Mouse (Mus musculus) MEL (cell line): ENCODE measurements around the gene Itk. TPM values are rescaled to one million over a fixed set of nuclear protein-coding genes. Genes with fewer than 3 reads are reported as not detected.
A peak's percentile ranks its signal among the peaks of the same experiment; 100 is the strongest.

ENCODE experiments used
- DNase-seq: peaks from one replicate; pipeline ENCODE4 v3.0.0; 2011; ENCODE audit warnings: low read depth, low spot score
- H3K27ac ChIP-seq: 2 replicates; pipeline ENCODE4 v1.5.1; 2012; ENCODE audit warnings: low read depth, mild to moderate bottlenecking, control low read depth, low read length, moderate library complexity; ENCODE audit not compliant: control insufficient read depth
- H3K27me3 ChIP-seq, 2 experiments: fragments of 150-350 bp in 1 of 2; sonication (generic) in 1 of 2; 2 replicates each; pipeline ENCODE4 v1.6.1; 2012; ENCODE audit warnings: low read length in 2 of 2, mild to moderate bottlenecking in 2 of 2, improper control_type of control experiment in 1 of 2, moderate library complexity in 1 of 2; ENCODE audit not compliant: insufficient read depth in 2 of 2, control insufficient read depth in 1 of 2
- H3K36me3 ChIP-seq, 2 experiments: 2 replicates each; pipeline ENCODE4 v1.6.1; 2012 to 2014; ENCODE audit warnings: low read length in 2 of 2, improper control_type of control experiment in 1 of 2, inconsistent platforms in 1 of 2, mild to moderate bottlenecking in 1 of 2; ENCODE audit not compliant: insufficient read depth in 2 of 2, control insufficient read depth in 1 of 2
- H3K4me1 ChIP-seq, 2 experiments: fragments of 150-350 bp in 1 of 2; sonication (generic) in 1 of 2; 2 replicates each; pipeline ENCODE4 v1.6.1; 2012; ENCODE audit warnings: low read length in 2 of 2, improper control_type of control experiment in 1 of 2, mild to moderate bottlenecking in 1 of 2; ENCODE audit not compliant: insufficient read depth in 2 of 2, control insufficient read depth in 1 of 2
- H3K4me3 ChIP-seq, 2 experiments: fragments of 150-350 bp in 1 of 2; sonication (generic) in 1 of 2; 2 replicates each; pipeline ENCODE4 v1.5.1; 2012; ENCODE audit warnings: low read depth in 2 of 2, low read length in 2 of 2, mild to moderate bottlenecking in 2 of 2, moderate library complexity in 2 of 2, control low read depth in 1 of 2, improper control_type of control experiment in 1 of 2; ENCODE audit not compliant: control insufficient read depth in 1 of 2, insufficient read depth in 1 of 2
- H3K79me2 ChIP-seq: 2 replicates; pipeline ENCODE4 v1.6.1; 2012; ENCODE audit warnings: mild to moderate bottlenecking, low read length, moderate library complexity; ENCODE audit not compliant: control insufficient read depth, poor library complexity, insufficient read depth
- H3K9ac ChIP-seq: 2 replicates; pipeline ENCODE4 v1.6.1; 2012; ENCODE audit warnings: low read depth, mild to moderate bottlenecking, control low read depth, low read length, moderate library complexity; ENCODE audit not compliant: control insufficient read depth, poor library complexity, severe bottlenecking
- H3K9me3 ChIP-seq: fragments of 150-350 bp; sonication (generic); replicated peaks from 2 replicates; pipeline ENCODE4 v1.6.1; 2012; ENCODE audit warnings: mild to moderate bottlenecking, low read length, improper control_type of control experiment, moderate library complexity; ENCODE audit not compliant: insufficient read depth
- BHLHE40 ChIP-seq: IDR thresholded peaks from 2 replicates; pipeline ENCODE4 v1.6.1; 2012; ENCODE audit warnings: low read depth, mild to moderate bottlenecking, inconsistent platforms, low read length, improper control_type of control experiment, borderline replicate concordance
- CHD1 ChIP-seq: IDR thresholded peaks from 2 replicates; pipeline ENCODE4 v1.6.1; 2012; ENCODE audit warnings: low read depth, mild to moderate bottlenecking, inconsistent platforms, low read length, improper control_type of control experiment
- CHD2 ChIP-seq: IDR thresholded peaks from 2 replicates; pipeline ENCODE4 v1.6.1; 2011; ENCODE audit warnings: low read length, improper control_type of control experiment
- CTCF ChIP-seq, 3 experiments: IDR thresholded peaks in 2 of 3; conservative IDR thresholded peaks in 1 of 3; 2 replicates each; pipeline ENCODE4 v1.5.1; 2011 to 2012; ENCODE audit warnings: low read length in 3 of 3, low read depth in 2 of 3, mild to moderate bottlenecking in 2 of 3, improper control_type of control experiment in 1 of 3, inconsistent platforms in 1 of 3, mixed read lengths in 1 of 3, moderate library complexity in 1 of 3; ENCODE audit not compliant: control insufficient read depth in 1 of 3, insufficient read depth in 1 of 3, poor library complexity in 1 of 3, severe bottlenecking in 1 of 3
- E2F4 ChIP-seq: IDR thresholded peaks from 2 replicates; pipeline ENCODE4 v1.6.1; 2011; ENCODE audit warnings: low read depth, low read length, improper control_type of control experiment, borderline replicate concordance
- ELF1 ChIP-seq: IDR thresholded peaks from 2 replicates; pipeline ENCODE4 v1.6.1; 2014; ENCODE audit warnings: low read depth, mild to moderate bottlenecking, inconsistent platforms, low read length, improper control_type of control experiment, moderate library complexity
- EP300 ChIP-seq, 2 experiments: IDR thresholded peaks; 2 replicates each; pipeline ENCODE4 v1.6.1; 2011; ENCODE audit warnings: improper control_type of control experiment in 2 of 2, low read length in 2 of 2, low read depth in 1 of 2, mild to moderate bottlenecking in 1 of 2
- ETS1 ChIP-seq: IDR thresholded peaks from 2 replicates; pipeline ENCODE4 v1.6.1; 2012; ENCODE audit warnings: low read depth, mild to moderate bottlenecking, inconsistent platforms, low read length, improper control_type of control experiment, moderate library complexity
- GABPA ChIP-seq: IDR thresholded peaks from 2 replicates; pipeline ENCODE4 v1.6.1; 2012; ENCODE audit warnings: low read depth, mild to moderate bottlenecking, inconsistent platforms, low read length, improper control_type of control experiment, moderate library complexity
- GATA1 ChIP-seq: IDR thresholded peaks from 2 replicates; pipeline ENCODE4 v1.6.1; 2011; ENCODE audit warnings: low read depth, low read length, improper control_type of control experiment
- HCFC1 ChIP-seq: IDR thresholded peaks from 2 replicates; pipeline ENCODE4 v1.6.1; 2012; ENCODE audit warnings: low read depth, mild to moderate bottlenecking, inconsistent platforms, low read length, improper control_type of control experiment, moderate library complexity
- JUND ChIP-seq: IDR thresholded peaks from 2 replicates; pipeline ENCODE4 v1.6.1; 2011; ENCODE audit warnings: low read depth, mild to moderate bottlenecking, improper control_type of control experiment, low read length
- KAT2A ChIP-seq: conservative IDR thresholded peaks from 2 replicates; pipeline ENCODE4 v1.6.1; 2012; ENCODE audit warnings: low read depth, low read length, improper control_type of control experiment, inconsistent platforms
- MAFK ChIP-seq: IDR thresholded peaks from 2 replicates; pipeline ENCODE4 v1.6.1; 2011; ENCODE audit warnings: low read depth, mild to moderate bottlenecking, low read length, improper control_type of control experiment, borderline replicate concordance
- MAX ChIP-seq: IDR thresholded peaks from 2 replicates; pipeline ENCODE4 v1.6.1; 2011; ENCODE audit warnings: low read length, improper control_type of control experiment
- MAZ ChIP-seq: IDR thresholded peaks from 2 replicates; pipeline ENCODE4 v1.6.1; 2012; ENCODE audit warnings: low read depth, mild to moderate bottlenecking, inconsistent platforms, low read length, improper control_type of control experiment
- MEF2A ChIP-seq: IDR thresholded peaks from 2 replicates; pipeline ENCODE4 v1.6.1; 2014; ENCODE audit warnings: low read depth, mild to moderate bottlenecking, inconsistent platforms, low read length, improper control_type of control experiment; ENCODE audit not compliant: poor library complexity, insufficient replicate concordance, severe bottlenecking; ENCODE audit errors: extremely low read depth
- MXI1 ChIP-seq: IDR thresholded peaks from 2 replicates; pipeline ENCODE4 v1.6.1; 2011; ENCODE audit warnings: mild to moderate bottlenecking, low read depth, low read length, improper control_type of control experiment
- MYB ChIP-seq: IDR thresholded peaks from 2 replicates; pipeline ENCODE4 v1.6.1; 2011; ENCODE audit warnings: mild to moderate bottlenecking, low read depth, low read length, improper control_type of control experiment
- NELFE ChIP-seq: IDR thresholded peaks from 2 replicates; pipeline ENCODE4 v1.6.1; 2011; ENCODE audit warnings: low read depth, low read length, improper control_type of control experiment
- NRF1 ChIP-seq: IDR thresholded peaks from 2 replicates; pipeline ENCODE4 v1.6.1; 2014; ENCODE audit warnings: low read depth, mild to moderate bottlenecking, inconsistent platforms, low read length, improper control_type of control experiment, moderate library complexity; ENCODE audit not compliant: poor library complexity, insufficient read depth, severe bottlenecking
- POLR2A ChIP-seq, 2 experiments: IDR thresholded peaks; 2 replicates each; pipeline ENCODE4 v1.6.1; 2011 to 2012; ENCODE audit warnings: low read length in 2 of 2, mild to moderate bottlenecking in 2 of 2, control low read depth in 1 of 2, improper control_type of control experiment in 1 of 2, low read depth in 1 of 2, moderate library complexity in 1 of 2; ENCODE audit not compliant: control insufficient read depth in 1 of 2, insufficient read depth in 1 of 2, poor library complexity in 1 of 2
- POLR2AphosphoS2 ChIP-seq: IDR thresholded peaks from 2 replicates; pipeline ENCODE4 v1.6.1; 2011; ENCODE audit warnings: low read length, improper control_type of control experiment
- POLR2AphosphoS5 ChIP-seq: IDR thresholded peaks from 2 replicates; pipeline ENCODE4 v1.6.1; 2012; ENCODE audit warnings: low read depth, borderline replicate concordance, mild to moderate bottlenecking, inconsistent platforms, low read length, moderate library complexity, mixed read lengths
- RAD21 ChIP-seq: IDR thresholded peaks from 2 replicates; pipeline ENCODE4 v1.6.1; 2011; ENCODE audit warnings: mild to moderate bottlenecking, low read depth, low read length, improper control_type of control experiment
- RCOR1 ChIP-seq: IDR thresholded peaks from 2 replicates; pipeline ENCODE4 v1.6.1; 2012; ENCODE audit warnings: low read depth, mild to moderate bottlenecking, inconsistent platforms, low read length, improper control_type of control experiment
- SMC3 ChIP-seq: IDR thresholded peaks from 2 replicates; pipeline ENCODE4 v1.6.1; 2011; ENCODE audit warnings: low read depth, low read length, improper control_type of control experiment
- TAL1 ChIP-seq: IDR thresholded peaks from 2 replicates; pipeline ENCODE4 v1.6.1; 2012; ENCODE audit warnings: mild to moderate bottlenecking, inconsistent platforms, low read length, moderate library complexity, mixed read lengths
- TBP ChIP-seq: IDR thresholded peaks from 2 replicates; pipeline ENCODE4 v1.8.0; 2011; ENCODE audit warnings: low read depth, low read length, improper control_type of control experiment
- TCF12 ChIP-seq: IDR thresholded peaks from 2 replicates; pipeline ENCODE4 v1.6.1; 2014; ENCODE audit warnings: low read depth, mild to moderate bottlenecking, inconsistent platforms, low read length, improper control_type of control experiment, moderate library complexity
- UBTF ChIP-seq: IDR thresholded peaks from 2 replicates; pipeline ENCODE4 v1.6.1; 2012; ENCODE audit warnings: low read depth, mild to moderate bottlenecking, inconsistent platforms, low read length, improper control_type of control experiment, moderate library complexity, borderline replicate concordance; ENCODE audit not compliant: insufficient read depth
- USF2 ChIP-seq, 2 experiments: IDR thresholded peaks; 2 replicates each; pipeline ENCODE4 v1.6.1; 2011 to 2012; ENCODE audit warnings: improper control_type of control experiment in 2 of 2, low read length in 2 of 2, borderline replicate concordance in 1 of 2, inconsistent platforms in 1 of 2, low read depth in 1 of 2, mild to moderate bottlenecking in 1 of 2; ENCODE audit not compliant: insufficient read depth in 1 of 2
- ZC3H11A ChIP-seq: IDR thresholded peaks from 2 replicates; pipeline ENCODE4 v1.6.1; 2012; ENCODE audit warnings: low read depth, mild to moderate bottlenecking, inconsistent platforms, low read length, improper control_type of control experiment
- ZKSCAN1 ChIP-seq: IDR thresholded peaks from 2 replicates; pipeline ENCODE4 v1.6.1; 2012; ENCODE audit warnings: low read depth, mild to moderate bottlenecking, inconsistent platforms, low read length, improper control_type of control experiment, moderate library complexity
- ZMIZ1 ChIP-seq: IDR thresholded peaks from 2 replicates; pipeline ENCODE4 v1.6.1; 2012; ENCODE audit warnings: low read depth, mild to moderate bottlenecking, inconsistent platforms, low read length, improper control_type of control experiment, moderate library complexity
- ZNF384 ChIP-seq: IDR thresholded peaks from 2 replicates; pipeline ENCODE4 v1.6.1; 2012; ENCODE audit warnings: low read depth, mild to moderate bottlenecking, inconsistent platforms, low read length, improper control_type of control experiment
- polyA plus RNA-seq, 2 experiments: library from polyadenylated mRNA; stranded (reverse) in 1 of 2; unstranded in 1 of 2; fragments of >175 nt in 1 of 2; fragments of >200 nt in 1 of 2; gene quantifications; 2 replicates each; pipeline versions ENCODE4 v1.2.1 to v1.2.4; 2012; ENCODE audit warnings: low replicate concordance in 2 of 2, low read depth in 1 of 2; ENCODE audit not compliant: insufficient read length in 2 of 2, insufficient read depth in 1 of 2, missing spikeins in 1 of 2
- total RNA-seq: library from RNA; depleted of rRNA; stranded (reverse); fragments of 300-350 nt; gene quantifications from 2 replicates; pipeline ENCODE4 v1.2.3, GENCODE M21; 2012

Gene Itk
- total and polyA plus RNA-seq, 3 experiments: not detected

- DNase-seq: peak; percentile 100
- H3K27me3 ChIP-seq: no peaks in the 10 kb centered on the region
- TF ChIP-seq NRF1: peak; percentile 94
- TF ChIP-seq CHD2: no peak; the same call in 1 of the 2 replicates
- no peak for TF ChIP-seq ZKSCAN1
- TF ChIP-seq TAL1: no peak
- peak; percentile 88 to 92 for TF ChIP-seq POLR2A (IDR thresholded peaks at IDR 0.05; ENCODE audit: control insufficient read depth in 1 of 2, insufficient read depth in 1 of 2, low read depth in 1 of 2, low read length in 2 of 2, poor library complexity in 1 of 2)
- no peak for TF ChIP-seq CTCF (IDR thresholded peaks at IDR 0.05 in 2 of 3, conservative IDR thresholded peaks at IDR 0.05 in 1 of 3; ENCODE audit: control insufficient read depth in 1 of 3, insufficient read depth in 1 of 3, low read depth in 2 of 3, low read length in 3 of 3, poor library complexity in 1 of 3, severe bottlenecking in 1 of 3)
- peak; percentile 85 for TF ChIP-seq ZMIZ1
- TF ChIP-seq UBTF: no peak
- no peak for TF ChIP-seq USF2 (IDR thresholded peaks at IDR 0.05; ENCODE audit: borderline replicate concordance in 1 of 2, insufficient read depth in 1 of 2, low read depth in 1 of 2, low read length in 2 of 2)
- TF ChIP-seq MYB: peak; percentile 76; the same call in 1 of the 2 replicates
- TF ChIP-seq RAD21: no peak
- no peak for TF ChIP-seq POLR2AphosphoS2
- TF ChIP-seq MEF2A: no peak
- TF ChIP-seq TCF12: no peak; the same call in 1 of the 2 replicates
- TF ChIP-seq MAFK: no peak
- peak in 1 of 2 experiments; percentile 65; a peak in 2 of 4 replicates for TF ChIP-seq EP300 (IDR thresholded peaks at IDR 0.05; ENCODE audit: low read depth in 1 of 2, low read length in 2 of 2)
- TF ChIP-seq TBP: peak; percentile 93
- TF ChIP-seq CHD1: no peak
- peak; percentile 44 for TF ChIP-seq ETS1
- TF ChIP-seq MAX: 0 out of 2 replicates have a peak, but pooled peaks have one; percentile 32
- TF ChIP-seq NELFE: peak; percentile 91
- TF ChIP-seq POLR2AphosphoS5: no peak
- TF ChIP-seq RCOR1: no peak
- TF ChIP-seq MAZ: peak; percentile 41
- TF ChIP-seq HCFC1: peak; percentile 86
- no peak for TF ChIP-seq ZC3H11A
- no peak for TF ChIP-seq SMC3
- TF ChIP-seq BHLHE40: 0 out of 2 replicates have a peak, but pooled peaks have one; percentile 6
- no peak for TF ChIP-seq GATA1
- TF ChIP-seq KAT2A: peak; percentile 55; the same call in 1 of the 2 replicates
- TF ChIP-seq MXI1: peak; percentile 39
- TF ChIP-seq ELF1: peak; percentile 97
- no peak for TF ChIP-seq GABPA
- 0 out of 2 replicates have a peak, but pooled peaks have one; percentile 6 for TF ChIP-seq ZNF384
- no peak for TF ChIP-seq JUND
- no peak for TF ChIP-seq E2F4
Measured at GRCm38 (mm10) chr11:46436760-46437458, 47.6 kb upstream of the Itk start, which contains the start of gene Med7. Gene Med7, plus strand, starts transcription at chr11:46436925.

More at GRCm38 (mm10) chr11:46436760-46437458, 47.6 kb upstream of the Itk start, which contains the start of gene Med7:
- peak within 1 kb of the TSS; percentile 99 for H3K9ac ChIP-seq
- no peaks in the 10 kb centered on the region for H3K9me3 ChIP-seq
- H3K36me3 ChIP-seq: peaks cover 14 to 48% of the 10 kb centered on the region in 2 experiments
- H3K4me3 ChIP-seq: peak within 1 kb of the TSS; percentile 65 to 99
- H3K79me2 ChIP-seq: peaks cover 28% of the 10 kb centered on the region
- peak within 1 kb of the TSS; percentile 92 for H3K27ac ChIP-seq
- peaks cover 33 to 40% of the 10 kb centered on the region in 2 experiments for H3K4me1 ChIP-seq
